Mouse (Mus musculus) liver, postnatal 0 days (tissue): ENCODE measurements at regions not wholly inside any gene's neighbourhood (a gene's known extent, or its start where the extent isn't known, plus 50 kb on each side); places are given as distances from the start of the nearest gene placed in this dataset.

Source experiments
- CTCF ChIP-seq: sonication (generic); IDR thresholded peaks from 2 replicates; pipeline ENCODE4 v1.5.1; 2016; ENCODE audit warnings: antibody characterized with exemption, low read depth
- EP300 ChIP-seq: IDR thresholded peaks from 2 replicates; pipeline ENCODE4 v1.6.1; 2016; ENCODE audit warnings: antibody characterized with exemption, low read depth, mild to moderate bottlenecking

- TF ChIP-seq CTCF (no peak), EP300 (no peak)
Observed at GRCm38 (mm10) chr9:5604019-5604418, 258.8 kb downstream of the Casp12 start.
